Mouse (Mus musculus) kidney, postnatal 0 days (tissue): ENCODE results near the gene Sfta2. TPM values are rescaled to one million over a fixed set of nuclear protein-coding genes. Genes with fewer than 3 reads are reported as not detected.

ENCODE experiments used
- ATAC-seq: fragments of 200-750 bp; cut with Nextera tagmentation; replicated peaks from 2 replicates; pipeline ENCODE4 v1.8.0; 2017; ENCODE audit warnings: low read depth, moderate number of reproducible peaks, moderate TSS enrichment, moderate library complexity; ENCODE audit not compliant: low FRiP score
- DNase-seq: peaks from one replicate; pipeline ENCODE4 v3.0.0-alpha.2; 2016; ENCODE audit warnings: low spot score
- H3K27ac ChIP-seq: fragments of 300-500 bp; sonication (generic); 2 replicates; pipeline ENCODE4 v1.5.1; 2014; ENCODE audit warnings: mild to moderate bottlenecking
- H3K27me3 ChIP-seq: fragments of 300-500 bp; sonication (generic); 2 replicates; pipeline ENCODE4 v1.6.1; 2014; ENCODE audit warnings: low read length, mixed read lengths; ENCODE audit not compliant: insufficient read depth
- H3K36me3 ChIP-seq: fragments of 300-500 bp; sonication (generic); 2 replicates; pipeline ENCODE4 v1.6.1; 2014; ENCODE audit warnings: low read length, mixed read lengths; ENCODE audit not compliant: insufficient read depth
- H3K4me1 ChIP-seq: fragments of 300-500 bp; sonication (generic); replicated peaks from 2 replicates; pipeline ENCODE4 v1.6.1; 2014; ENCODE audit warnings: antibody characterized with exemption, low read length, mixed read lengths; ENCODE audit not compliant: insufficient read depth
- H3K4me2 ChIP-seq: fragments of 300-500 bp; sonication (generic); 2 replicates; pipeline ENCODE4 v1.6.1; 2014; ENCODE audit warnings: mild to moderate bottlenecking, low read length, moderate library complexity, mixed read lengths
- H3K4me3 ChIP-seq: fragments of 300-500 bp; sonication (generic); replicated peaks from 2 replicates; pipeline ENCODE4 v1.5.1; 2014; ENCODE audit warnings: low read depth, low read length
- H3K9ac ChIP-seq: fragments of 300-500 bp; sonication (generic); 2 replicates; pipeline ENCODE4 v1.6.1; 2014; ENCODE audit warnings: low read depth, low read length
- H3K9me3 ChIP-seq: fragments of 300-500 bp; sonication (generic); replicated peaks from 2 replicates; pipeline ENCODE4 v1.6.1; 2016; ENCODE audit warnings: low read length, inconsistent platforms, mixed read lengths
- CTCF ChIP-seq: IDR thresholded peaks from 2 replicates; pipeline ENCODE4 v1.5.1; 2016; ENCODE audit warnings: antibody characterized with exemption, low read depth, mild to moderate bottlenecking, moderate library complexity
- WGBS: fragments of 180-500 bp; shearing (Covaris S2); extraction: QIAGEN DNeasy Blood & Tissue Kit; methylation state at CpG from one replicate; pipeline ENCODE4 v1.1.7; 2014; 5-methylcytosine and 5-hydroxymethylcytosine counted together
- polyA plus RNA-seq: library from polyadenylated mRNA; unstranded; fragments of >200 nt; fragmentation: Nextera tagmentation; extraction: Ambion mirVana; gene quantifications from 2 replicates; pipeline ENCODE4 v1.2.1, GENCODE M21; 2015

The Sfta2 gene
- polyA plus RNA-seq, 1 experiment from 2014 or later, result 5.0 TPM

DNA sequence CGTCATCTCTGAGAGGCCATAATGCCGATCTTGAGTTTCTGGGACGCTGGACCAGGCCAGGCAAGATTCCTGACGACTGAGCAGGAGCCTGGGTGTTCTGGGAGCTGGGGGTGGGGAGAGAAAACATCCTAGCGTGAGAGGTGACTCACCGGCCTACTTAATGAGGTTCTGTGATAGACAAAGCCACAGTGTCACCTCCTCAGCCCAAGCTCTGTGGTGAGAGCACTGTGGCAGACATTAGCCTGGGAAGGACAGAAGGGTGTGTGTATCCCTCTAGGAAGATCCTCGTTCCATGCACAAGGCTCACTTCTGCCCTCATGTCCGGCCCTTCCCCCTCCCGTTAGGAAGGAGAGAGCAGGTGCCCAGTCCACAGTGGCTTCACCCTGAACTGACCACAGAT lies 44.0 kb upstream of the Sfta2 start:
- ATAC-seq (no peak), DNase-seq (no peak)
- Histone ChIP-seq H3K27me3 (no peaks in the 10 kb centered on the region), H3K4me2 (no peak overlapping the region), H3K27ac (no peak overlapping the region), H3K4me3 (no peak overlapping the region), H3K36me3 (no peaks in the 10 kb centered on the region), H3K9me3 (no peaks in the 10 kb centered on the region), H3K4me1 (no peaks in the 10 kb centered on the region), H3K9ac (no peak overlapping the region)
- WGBS, result 61% methylated on average over 9 of the region's 9 CpGs
- no peak for TF ChIP-seq CTCF

GRCm38 (mm10) chr17:35558216-35558615 lies 43.1 kb upstream of the Sfta2 start:
- WGBS, result 63% methylated on average over 8 of the region's 8 CpGs
- H3K4me2 ChIP-seq, result no peak overlapping the region
- ATAC-seq (no peak), DNase-seq (no peak)
- no peaks in the 10 kb centered on the region for H3K9me3 ChIP-seq
- H3K27ac ChIP-seq, result no peak overlapping the region
- H3K4me1 ChIP-seq, result no peaks in the 10 kb centered on the region
- no peaks in the 10 kb centered on the region for H3K36me3 ChIP-seq
- no peaks in the 10 kb centered on the region for H3K27me3 ChIP-seq
- no peak overlapping the region for H3K4me3 ChIP-seq
- no peak overlapping the region for H3K9ac ChIP-seq
- no peak for TF ChIP-seq CTCF

- Histone ChIP-seq H3K4me3 (no peak within 1 kb of the TSS), H3K27ac (no peak within 1 kb of the TSS)
Observed at GRCm38 (mm10) chr17:35567150-35567549, 34.2 kb upstream of the Sfta2 start, which contains the start of gene 2300002M23Rik. 2300002M23Rik (plus strand) TSS chr17:35567450.

DNA sequence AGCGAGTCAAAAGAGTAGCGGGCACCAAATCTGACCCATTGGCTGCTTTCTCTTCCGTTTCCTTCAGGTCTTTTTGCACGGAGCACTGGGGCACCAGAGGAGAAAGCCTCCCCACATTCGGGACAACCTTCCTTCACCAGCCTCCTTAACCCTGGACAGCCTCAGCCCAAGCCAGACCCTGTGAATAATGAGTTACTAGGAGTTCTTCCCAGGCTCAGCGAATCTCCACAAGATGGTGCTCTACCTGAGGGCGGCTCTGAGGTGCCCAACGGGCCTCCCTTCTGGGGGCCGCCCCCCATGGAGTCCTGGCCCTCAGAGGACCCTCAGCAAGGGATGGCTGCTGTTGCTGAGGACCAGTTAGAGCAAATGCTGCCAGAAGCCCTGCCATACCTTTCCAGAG lies 33.6 kb upstream of the Sfta2 start:
- H3K27me3 ChIP-seq, result peaks cover 6% of the 10 kb centered on the region; the same call in 1 of the 2 replicates
- 27% methylated on average over 9 of the region's 9 CpGs for WGBS
- no peak overlapping the region for H3K4me3 ChIP-seq
- H3K9me3 ChIP-seq, result no peaks in the 10 kb centered on the region
- TF ChIP-seq CTCF, result peak; percentile 19; the same call in 1 of the 2 replicates
- H3K9ac ChIP-seq, result no peak overlapping the region
- H3K36me3 ChIP-seq, result no peaks in the 10 kb centered on the region
- H3K27ac ChIP-seq, result no peak overlapping the region
- 0 out of 2 replicates have a peak, but pooled peaks cover 4% of the 10 kb centered on the region for H3K4me1 ChIP-seq
- ATAC-seq (no peak), DNase-seq (no peak)
- no peak overlapping the region for H3K4me2 ChIP-seq

More at GRCm38 (mm10) chr17:35567150-35567549, 34.2 kb upstream of the Sfta2 start, which contains the start of gene 2300002M23Rik:
- H3K9ac ChIP-seq, result no peak within 1 kb of the TSS
- H3K4me2 ChIP-seq, result no peak within 1 kb of the TSS
- TF ChIP-seq CTCF, result no peak
- ATAC-seq (no peak), DNase-seq (no peak)
- H3K36me3 ChIP-seq, result no peaks in the 10 kb centered on the region
- 0 out of 2 replicates have a peak, but pooled peaks cover 4% of the 10 kb centered on the region for H3K4me1 ChIP-seq
- 58% methylated on average over 3 of the region's 3 CpGs for WGBS
- peaks cover 6% of the 10 kb centered on the region; the same call in 1 of the 2 replicates for H3K27me3 ChIP-seq
- no peaks in the 10 kb centered on the region for H3K9me3 ChIP-seq

- WGBS, result 7% methylated on average over 28 of the region's 28 CpGs
- ATAC-seq (no peak), DNase-seq (peak; percentile 22)
- H3K36me3 ChIP-seq, result no peaks in the 10 kb centered on the region
- H3K9ac ChIP-seq, result peak overlapping the region; percentile 42; the same call in 1 of the 2 replicates
- H3K27ac ChIP-seq, result no peak overlapping the region
- 0 out of 2 replicates have a peak, but pooled peaks cover 4% of the 10 kb centered on the region for H3K4me1 ChIP-seq
- peaks cover 6% of the 10 kb centered on the region; the same call in 1 of the 2 replicates for H3K27me3 ChIP-seq
- 0 out of 2 replicates have a peak overlapping the region, but pooled peaks have one; percentile 9 for H3K4me3 ChIP-seq
- no peaks in the 10 kb centered on the region for H3K9me3 ChIP-seq
- no peak for TF ChIP-seq CTCF
- peak overlapping the region; percentile 50 for H3K4me2 ChIP-seq
Observed at GRCm38 (mm10) chr17:35569091-35569944, 32.0 kb upstream of the Sfta2 start.

- Histone ChIP-seq H3K9me3 (no peaks in the 10 kb centered on the region), H3K4me1 (0 out of 2 replicates have a peak, but pooled peaks cover 4% of the 10 kb centered on the region), H3K27ac (no peak overlapping the region), H3K27me3 (peaks cover 6% of the 10 kb centered on the region; the same call in 1 of the 2 replicates), H3K9ac (no peak overlapping the region), H3K36me3 (no peaks in the 10 kb centered on the region), H3K4me2 (no peak overlapping the region), H3K4me3 (no peak overlapping the region)
- ATAC-seq (no peak), DNase-seq (no peak)
- 75% methylated on average over 14 of the region's 14 CpGs for WGBS
- TF ChIP-seq CTCF, result no peak
Observed at GRCm38 (mm10) chr17:35570836-35571235, 30.5 kb upstream of the Sfta2 start.
